Mouse (Mus musculus): Measurements from ENCODE around the gene Zc4h2.
A peak's percentile ranks its signal among the peaks of the same experiment; 100 is the strongest.

Zc4h2 gene

GRCm38 (mm10) chrX:95657804-95658599, at the start of gene Zc4h2:
TSS of gene Zc4h2 (minus strand) at chrX:95658509.
- DNase-seq (ENCODE audit: low spot score in 2 of 2): peak; percentile 45 to 53

- no peak for DNase-seq (ENCODE audit: low spot score in 2 of 2)
Observed at GRCm38 (mm10) chrX:95687119-95687518, 28.8 kb upstream of the Zc4h2 start.

GRCm38 (mm10) chrX:95682206-95682605, 23.9 kb upstream of the Zc4h2 start:
- no peak for DNase-seq (ENCODE audit: low spot score in 2 of 2)

- DNase-seq (ENCODE audit: low spot score in 2 of 2): no peak
Observed at GRCm38 (mm10) chrX:95658600-95659084, 333 bp upstream of the Zc4h2 start.

GRCm38 (mm10) chrX:95600609-95601008, 57.7 kb downstream of the Zc4h2 start:
- DNase-seq (ENCODE audit: low spot score in 2 of 2): no peak

Measured in frontal cortex, postnatal 14 days (tissue).